Mouse (Mus musculus): ENCODE results near the gene Optc. TPM values are rescaled to one million over a fixed set of nuclear protein-coding genes. Genes with fewer than 3 reads are reported as not detected.

Optc gene
- 9.0 and 9.2 TPM in 2 replicates for polyA plus RNA-seq (2012; rRNA removed)

GRCm38 (mm10) chr1:133907949-133908658 is at the start of gene Optc:
Gene Optc, minus strand, starts transcription at chr1:133907999.
- DNase-seq (ENCODE audit: low read depth), result peak; percentile 96
- TF ChIP-seq POLR2A (IDR thresholded peaks at IDR 0.05; ENCODE audit: borderline replicate concordance, extremely low read depth, insufficient read depth, insufficient read length, poor library complexity, severe bottlenecking) (0 out of 2 replicates have a peak, but pooled peaks have one; percentile 22), CTCF (IDR thresholded peaks at IDR 0.05; ENCODE audit: borderline replicate concordance, extremely low read depth, insufficient read depth, insufficient read length) (no peak)

- no peak for DNase-seq (ENCODE audit: low read depth)
- no peak for TF ChIP-seq POLR2A (IDR thresholded peaks at IDR 0.05; ENCODE audit: borderline replicate concordance, extremely low read depth, insufficient read depth, insufficient read length, poor library complexity, severe bottlenecking)
- no peak for TF ChIP-seq CTCF (IDR thresholded peaks at IDR 0.05; ENCODE audit: borderline replicate concordance, extremely low read depth, insufficient read depth, insufficient read length)
Observed at GRCm38 (mm10) chr1:133954009-133954408, 46.2 kb upstream of the Optc start.

DNA sequence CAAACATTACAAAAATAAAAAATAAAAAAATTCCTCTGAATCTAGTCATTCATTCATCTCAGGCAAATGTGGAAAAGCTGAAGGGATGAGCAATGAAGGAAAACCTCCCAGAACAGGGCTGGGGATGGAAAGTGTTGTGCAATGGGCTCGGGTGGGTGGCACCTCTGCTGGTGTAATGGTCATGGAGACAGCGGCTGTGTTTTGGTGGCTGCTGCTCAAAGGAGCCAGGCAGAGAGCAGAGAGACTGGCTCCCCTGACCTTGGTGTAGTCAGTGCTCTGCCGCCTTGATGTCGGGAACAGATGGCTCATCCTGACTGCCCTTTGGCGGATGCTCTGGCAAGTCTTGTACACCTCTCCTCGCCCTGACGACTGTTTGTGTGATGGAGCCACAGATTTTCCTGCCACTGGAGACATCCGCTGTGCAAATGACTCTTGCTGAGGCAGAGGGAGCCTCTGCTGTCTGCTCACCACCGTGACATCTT is 45.5 kb upstream of the Optc start:
- TF ChIP-seq CTCF (IDR thresholded peaks at IDR 0.05; ENCODE audit: borderline replicate concordance, extremely low read depth, insufficient read depth, insufficient read length), result no peak
- TF ChIP-seq POLR2A (IDR thresholded peaks at IDR 0.05; ENCODE audit: borderline replicate concordance, extremely low read depth, insufficient read depth, insufficient read length, poor library complexity, severe bottlenecking), result no peak
- peak; percentile 44 for DNase-seq (ENCODE audit: low read depth)

GRCm38 (mm10) chr1:133951598-133951997 is 43.8 kb upstream of the Optc start:
- no peak for TF ChIP-seq CTCF (IDR thresholded peaks at IDR 0.05; ENCODE audit: borderline replicate concordance, extremely low read depth, insufficient read depth, insufficient read length)
- TF ChIP-seq POLR2A (IDR thresholded peaks at IDR 0.05; ENCODE audit: borderline replicate concordance, extremely low read depth, insufficient read depth, insufficient read length, poor library complexity, severe bottlenecking), result no peak
- DNase-seq (ENCODE audit: low read depth), result no peak

DNA sequence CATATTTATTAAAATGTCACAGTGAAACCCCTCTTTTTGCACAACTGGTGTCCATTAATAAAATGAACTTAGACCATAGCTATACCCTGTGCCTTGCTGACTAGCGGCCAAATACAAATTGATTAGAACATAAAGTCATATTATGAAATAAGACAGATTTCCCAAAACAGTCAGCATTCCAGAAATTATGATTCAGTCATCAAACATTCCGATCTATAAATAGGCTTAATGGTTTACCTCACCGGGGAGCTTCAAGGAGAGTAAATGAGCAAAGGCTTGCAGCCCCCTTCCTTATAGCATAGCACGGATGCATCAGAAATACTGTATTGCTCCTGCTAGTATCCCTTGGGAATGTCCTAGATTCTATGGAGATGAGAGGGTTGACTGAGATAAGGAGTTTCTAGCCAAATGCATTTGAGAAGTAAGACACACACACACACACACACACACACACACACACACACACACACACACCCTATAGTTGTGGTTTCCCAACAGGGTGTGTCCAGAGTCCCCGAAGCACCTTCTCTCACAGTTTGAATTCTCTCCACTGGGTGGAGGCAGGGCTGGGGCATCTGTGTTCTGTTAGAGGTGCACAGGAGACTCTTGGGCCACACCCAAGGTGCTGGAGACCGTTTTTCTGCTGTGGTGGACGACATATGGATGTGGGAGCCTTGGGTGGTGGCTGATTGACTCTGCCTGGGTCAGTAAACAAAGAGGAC is 42.4 kb upstream of the Optc start:
- no peak for TF ChIP-seq CTCF (IDR thresholded peaks at IDR 0.05; ENCODE audit: borderline replicate concordance, extremely low read depth, insufficient read depth, insufficient read length)
- TF ChIP-seq POLR2A (IDR thresholded peaks at IDR 0.05; ENCODE audit: borderline replicate concordance, extremely low read depth, insufficient read depth, insufficient read length, poor library complexity, severe bottlenecking), result no peak
- DNase-seq (ENCODE audit: low read depth), result no peak

DNA sequence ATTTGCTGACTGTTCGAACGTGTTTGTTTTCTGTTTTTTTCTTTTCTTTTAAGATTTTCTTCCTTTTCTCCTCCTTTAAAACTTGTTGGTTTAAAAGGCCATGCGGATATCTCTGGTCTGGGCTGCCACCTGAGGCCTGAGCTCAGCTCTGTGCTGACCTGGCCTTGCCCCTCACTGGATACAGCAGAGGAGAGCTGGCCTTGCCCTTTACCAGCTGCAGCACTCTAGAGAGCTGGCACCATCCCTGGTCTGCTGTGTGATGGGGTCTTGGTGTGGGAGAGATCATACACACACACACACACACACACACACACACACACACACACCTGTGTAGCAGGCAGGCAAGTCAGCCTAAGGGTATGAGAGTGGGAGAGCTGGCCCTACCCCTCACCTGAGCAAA is 37.3 kb upstream of the Optc start:
- DNase-seq (ENCODE audit: low read depth), result no peak
- TF ChIP-seq CTCF (IDR thresholded peaks at IDR 0.05; ENCODE audit: borderline replicate concordance, extremely low read depth, insufficient read depth, insufficient read length) (no peak), POLR2A (IDR thresholded peaks at IDR 0.05; ENCODE audit: borderline replicate concordance, extremely low read depth, insufficient read depth, insufficient read length, poor library complexity, severe bottlenecking) (no peak)

GRCm38 (mm10) chr1:133941904-133942303 is 34.1 kb upstream of the Optc start:
- TF ChIP-seq POLR2A (IDR thresholded peaks at IDR 0.05; ENCODE audit: borderline replicate concordance, extremely low read depth, insufficient read depth, insufficient read length, poor library complexity, severe bottlenecking), result no peak
- TF ChIP-seq CTCF (IDR thresholded peaks at IDR 0.05; ENCODE audit: borderline replicate concordance, extremely low read depth, insufficient read depth, insufficient read length), result no peak
- no peak for DNase-seq (ENCODE audit: low read depth)

DNA sequence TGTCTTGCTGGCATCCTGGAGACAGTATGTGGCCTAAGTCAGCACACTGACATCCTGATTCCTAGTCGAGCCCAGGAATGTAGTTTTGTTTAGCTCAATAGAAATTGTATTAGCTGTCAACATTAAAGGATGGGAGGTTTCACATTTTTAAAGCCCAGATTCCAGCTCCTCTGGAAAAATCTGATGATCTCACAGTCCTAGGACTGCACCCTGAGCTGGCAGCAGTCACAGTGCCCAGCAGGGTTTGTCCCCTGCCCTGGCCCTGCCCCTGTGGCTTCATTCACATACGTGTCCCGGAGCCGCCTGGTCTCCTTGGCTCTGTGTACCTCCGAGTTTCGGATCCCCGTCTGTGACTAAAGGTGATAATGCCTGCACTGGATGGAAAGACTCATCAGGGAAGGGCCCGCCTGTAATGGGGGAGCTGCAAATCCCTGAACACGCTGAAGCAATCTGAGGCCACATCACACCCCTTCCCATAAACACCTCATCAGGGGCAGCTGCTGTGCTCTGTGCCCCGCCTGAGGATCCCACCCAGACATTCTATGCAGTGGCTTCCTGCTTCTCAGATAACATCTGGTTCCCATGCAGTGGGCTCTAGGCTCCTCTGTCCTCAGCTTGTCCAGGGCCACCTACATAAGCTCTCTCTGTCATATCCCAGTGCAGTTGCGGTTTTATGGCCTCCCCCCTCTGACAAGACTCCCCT is 33.5 kb upstream of the Optc start:
- DNase-seq (ENCODE audit: low read depth), result no peak
- TF ChIP-seq CTCF (IDR thresholded peaks at IDR 0.05; ENCODE audit: borderline replicate concordance, extremely low read depth, insufficient read depth, insufficient read length) (no peak), POLR2A (IDR thresholded peaks at IDR 0.05; ENCODE audit: borderline replicate concordance, extremely low read depth, insufficient read depth, insufficient read length, poor library complexity, severe bottlenecking) (no peak)

- no peak for DNase-seq (ENCODE audit: low read depth)
- TF ChIP-seq POLR2A (IDR thresholded peaks at IDR 0.05; ENCODE audit: borderline replicate concordance, extremely low read depth, insufficient read depth, insufficient read length, poor library complexity, severe bottlenecking) (no peak), CTCF (IDR thresholded peaks at IDR 0.05; ENCODE audit: borderline replicate concordance, extremely low read depth, insufficient read depth, insufficient read length) (no peak)
Observed at GRCm38 (mm10) chr1:133940481-133941092, 32.8 kb upstream of the Optc start.

DNA sequence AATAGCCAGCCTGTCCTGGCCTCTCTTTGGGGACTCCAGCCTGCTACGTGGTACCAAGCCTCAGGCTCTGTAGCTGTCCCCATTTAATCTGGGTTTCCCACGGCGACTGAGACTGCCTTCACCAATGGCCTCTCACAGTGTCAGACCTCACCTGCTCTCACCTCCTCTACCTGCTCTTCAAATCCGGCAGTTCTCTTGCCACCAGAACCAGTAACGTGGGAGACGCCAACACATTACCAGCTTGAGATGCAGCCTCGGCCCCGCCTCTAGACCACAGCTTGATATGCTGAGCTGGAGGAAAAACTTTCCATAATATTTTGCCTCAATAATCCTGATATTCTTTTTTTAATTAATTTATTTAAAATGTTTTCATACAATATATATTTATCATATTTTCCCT is 31.9 kb upstream of the Optc start:
- no peak for DNase-seq (ENCODE audit: low read depth)
- TF ChIP-seq POLR2A (IDR thresholded peaks at IDR 0.05; ENCODE audit: borderline replicate concordance, extremely low read depth, insufficient read depth, insufficient read length, poor library complexity, severe bottlenecking) (no peak), CTCF (IDR thresholded peaks at IDR 0.05; ENCODE audit: borderline replicate concordance, extremely low read depth, insufficient read depth, insufficient read length) (no peak)

- DNase-seq (ENCODE audit: low read depth), result no peak
- TF ChIP-seq POLR2A (IDR thresholded peaks at IDR 0.05; ENCODE audit: borderline replicate concordance, extremely low read depth, insufficient read depth, insufficient read length, poor library complexity, severe bottlenecking) (no peak), CTCF (IDR thresholded peaks at IDR 0.05; ENCODE audit: borderline replicate concordance, extremely low read depth, insufficient read depth, insufficient read length) (peak; percentile 13; the same call in 1 of the 2 replicates)
Observed at GRCm38 (mm10) chr1:133936169-133936568, 28.4 kb upstream of the Optc start.

All from brain, embryonic 14.5 days (tissue).